Comparison of ENCODE assay signal across 7 mouse cellular contexts in the genomic region with DNA sequence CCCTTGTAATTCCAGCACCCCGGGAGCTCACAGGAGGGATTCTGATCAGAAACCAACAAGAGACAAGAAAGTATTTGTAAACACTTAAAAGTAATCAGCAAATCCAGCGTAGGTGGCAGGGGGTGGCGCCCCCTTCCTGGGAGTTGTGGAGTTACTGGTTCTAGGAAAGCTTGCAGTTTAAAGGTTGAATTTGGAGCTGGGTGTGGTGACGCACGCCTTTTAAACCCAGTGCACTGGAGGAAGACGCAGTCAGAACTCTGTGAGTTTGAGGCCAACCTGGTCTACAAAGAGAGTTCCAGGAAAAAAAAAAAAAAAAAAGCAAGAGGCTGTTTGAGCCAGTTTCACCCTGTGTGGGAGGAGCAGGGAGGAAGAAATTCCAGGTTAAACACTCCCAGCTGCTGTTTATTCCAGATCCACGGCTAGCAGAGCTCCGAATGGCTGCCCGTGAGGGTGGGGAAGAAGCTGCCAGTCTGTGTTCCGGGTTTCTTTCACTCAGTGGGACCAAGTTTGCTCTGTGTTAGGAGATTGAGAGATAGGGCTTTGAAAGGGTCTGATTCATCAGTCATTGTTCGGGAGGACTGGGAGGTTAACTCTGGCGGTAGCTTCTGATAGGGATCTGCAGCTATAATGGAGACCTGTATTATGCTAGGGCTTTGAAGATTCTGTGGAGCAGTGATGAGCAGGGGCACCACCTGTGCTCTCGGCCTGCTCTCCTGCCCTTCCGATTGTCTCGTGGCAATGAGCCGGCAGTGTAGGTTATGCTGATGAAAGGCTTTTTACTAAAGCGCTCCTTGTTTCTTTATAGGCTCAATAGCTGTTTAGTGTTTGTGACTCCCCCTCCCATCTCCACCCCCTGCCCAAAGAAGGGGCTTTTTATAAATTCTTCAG.
DNase-seq lines count a peak whose midpoint lies in the region.

No protein-coding gene starts in this region.

- intact Hi-C loops in left cerebral cortex, postnatal 10 days (cut with DNase I) = no loop called here

- DNase-seq in kidney, adult 9 months = peak; percentile 36
- DNase-seq in kidney, adult 11 months = no peak
- peak; percentile 40 for DNase-seq in MN1 (ENCODE audit: low spot score)
- DNase-seq in embryo, embryonic 10.5 days (ENCODE audit: low spot score) = peak; percentile 37
- peak; percentile 33 for DNase-seq in lung, postnatal 10 days
- no peak for DNase-seq in left cerebral cortex, postnatal 10 days (ENCODE audit: extremely low spot score in 1 of 2, low spot score in 2 of 2)
- DNase-seq in Muller cell, postnatal 12 days (ENCODE audit: inconsistent ontology term) = no peak

Comparison
In these comparisons a context has a peak if more than half of its experiments do, and no peak if none do; other contexts are left out.
1. DNase-seq: peak in kidney, adult 9 months (single experiment), MN1 (single experiment), embryo, embryonic 10.5 days (single experiment) and lung, postnatal 10 days (single experiment); none in kidney, adult 11 months (single experiment), left cerebral cortex, postnatal 10 days (0 of 2) and Muller cell, postnatal 12 days (single experiment).